Mouse (Mus musculus): ENCODE measurements around the gene Arid2.
"Not testable (repeated sequence)": the region's sequence is repeated elsewhere in the genome, so short reads cannot be mapped to it uniquely, and the experiment has no call there.

Arid2 gene

DNA sequence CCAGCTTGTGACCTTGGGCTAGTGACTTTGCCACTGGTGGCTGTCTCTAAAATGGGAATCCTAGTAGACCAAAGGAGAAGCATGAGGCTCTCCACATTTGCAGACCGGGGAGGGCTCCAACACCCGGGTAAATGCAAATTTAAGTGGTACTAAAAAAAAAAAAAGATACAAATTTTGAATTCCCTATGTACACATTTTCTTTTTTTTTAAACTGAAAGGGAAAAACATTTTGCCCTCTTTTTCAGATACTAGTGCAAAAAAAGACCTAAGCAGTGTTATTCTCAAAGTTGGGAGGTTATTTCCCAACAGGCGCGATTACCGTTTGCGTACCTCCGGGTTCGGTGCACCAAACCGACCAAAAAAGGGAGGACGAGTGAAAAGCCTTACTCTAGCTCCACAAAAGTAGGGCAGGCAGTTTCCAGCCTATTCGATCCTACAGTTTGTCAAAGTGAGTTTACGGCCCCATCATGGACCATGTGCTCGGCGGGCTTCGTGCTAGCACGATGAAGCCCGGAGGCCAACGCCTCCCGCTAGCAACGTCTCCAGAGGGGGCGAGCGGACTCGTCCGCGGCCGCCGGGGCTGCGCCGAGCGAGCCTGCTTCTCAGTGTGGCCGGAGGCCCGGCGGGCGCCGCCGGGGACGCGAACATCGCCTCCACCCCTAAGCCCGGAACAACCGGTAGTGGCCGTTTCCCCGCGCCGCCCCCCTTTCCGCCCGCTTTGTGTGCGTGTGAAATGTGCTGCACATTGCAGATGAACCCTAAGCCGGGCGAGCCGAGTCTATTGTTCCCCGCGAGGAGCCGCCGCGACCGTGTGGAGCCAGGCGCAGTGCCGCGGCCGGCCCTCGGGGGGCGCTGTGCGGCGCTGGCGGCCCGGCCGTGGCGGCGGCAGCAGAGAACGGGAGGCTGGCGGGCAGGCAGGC, 1.0 kb upstream of the Arid2 start:
- peak; percentile 85 to 88 for DNase-seq (ENCODE audit: low spot score in 2 of 2)

DNA sequence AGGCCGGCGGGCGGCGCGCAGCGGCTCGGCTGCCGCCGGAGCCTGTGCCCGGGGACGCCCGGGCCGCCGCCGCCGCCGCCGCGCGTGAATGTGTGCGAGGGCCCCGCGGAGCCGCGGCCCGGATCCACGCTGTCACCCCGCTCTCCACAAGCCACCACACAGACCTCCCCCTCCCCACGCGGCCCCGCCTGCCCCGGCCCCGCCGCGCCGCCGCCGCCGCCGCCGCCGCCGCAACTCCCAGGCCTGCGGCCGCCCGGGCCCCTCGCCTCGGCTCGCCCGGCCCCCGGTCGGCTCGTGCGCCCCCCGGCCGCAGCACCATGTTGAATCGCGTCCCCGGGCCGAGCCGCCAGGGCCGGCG, 404 bp upstream of the Arid2 start:
- no peak for DNase-seq (ENCODE audit: low spot score in 2 of 2)

GRCm38 (mm10) chr15:96287976-96288835, 888 bp downstream of the Arid2 start:
- peak; percentile 27 to 49 for DNase-seq (ENCODE audit: low spot score in 2 of 2)

DNA sequence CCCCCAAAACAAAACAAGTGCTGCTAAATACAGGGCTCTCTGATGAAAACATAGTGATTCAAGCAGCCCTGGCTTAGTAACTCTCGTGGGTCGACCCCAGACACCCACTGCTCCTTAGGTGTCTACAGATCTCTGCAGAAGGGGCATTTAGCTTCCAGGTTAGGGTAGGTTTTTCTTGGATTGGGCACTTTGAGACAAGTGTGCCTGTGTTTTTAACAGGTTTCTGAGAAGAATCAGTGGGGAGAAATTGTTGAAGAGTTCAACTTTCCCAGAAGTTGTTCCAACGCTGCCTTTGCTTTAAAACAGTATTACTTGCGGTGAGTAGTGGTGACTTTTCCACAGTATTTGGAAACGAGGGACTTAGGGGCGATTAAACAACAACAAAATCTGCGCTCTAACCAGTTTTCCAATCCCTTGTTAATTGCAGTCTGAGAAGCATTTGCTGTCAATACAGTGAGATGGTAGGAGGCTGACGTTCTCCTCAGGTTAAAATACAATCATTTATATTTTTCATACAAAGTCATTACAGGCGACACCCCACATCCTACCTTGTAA, 1.6 kb downstream of the Arid2 start:
- DNase-seq (ENCODE audit: low spot score in 2 of 2), result no peak

- no peak for DNase-seq (ENCODE audit: low spot score in 2 of 2)
Observed at GRCm38 (mm10) chr15:96290001-96290400, 2.7 kb downstream of the Arid2 start.

DNA sequence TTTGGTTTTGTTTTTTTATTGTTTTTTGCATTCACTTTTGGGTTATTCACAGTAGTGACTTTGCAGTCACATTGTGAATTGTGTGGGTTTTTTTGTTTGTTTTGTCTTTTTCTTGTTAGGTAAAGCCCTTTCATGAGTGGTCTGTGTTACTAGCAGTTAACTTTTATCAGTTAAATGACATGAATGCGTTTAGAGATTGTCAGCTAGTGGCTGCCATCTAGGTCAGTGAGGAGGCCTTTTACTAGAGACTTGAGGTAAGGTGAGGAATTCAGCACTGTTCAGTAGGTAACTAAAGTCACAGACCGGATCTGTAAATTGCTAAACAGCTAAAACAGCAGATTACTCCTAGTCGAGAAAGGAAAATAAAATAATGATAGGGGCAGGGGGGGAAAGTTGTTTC, 6.1 kb downstream of the Arid2 start:
- DNase-seq (ENCODE audit: low spot score in 2 of 2), result no peak

GRCm38 (mm10) chr15:96297078-96297590, 9.8 kb downstream of the Arid2 start:
- no peak for DNase-seq (ENCODE audit: low spot score in 2 of 2)

GRCm38 (mm10) chr15:96297623-96298188, 10.4 kb downstream of the Arid2 start:
- DNase-seq (ENCODE audit: low spot score in 2 of 2), result no peak

GRCm38 (mm10) chr15:96309310-96309709, 22.0 kb downstream of the Arid2 start:
- no peak for DNase-seq (ENCODE audit: low spot score in 2 of 2)

GRCm38 (mm10) chr15:96312902-96313301, 25.6 kb downstream of the Arid2 start:
- no peak for DNase-seq (ENCODE audit: low spot score in 2 of 2)

GRCm38 (mm10) chr15:96315664-96316063, 28.3 kb downstream of the Arid2 start:
- no peak for DNase-seq (ENCODE audit: low spot score in 2 of 2)

- no peak for DNase-seq (ENCODE audit: low spot score in 2 of 2)
Observed at GRCm38 (mm10) chr15:96319335-96319734, 32.0 kb downstream of the Arid2 start.

DNA sequence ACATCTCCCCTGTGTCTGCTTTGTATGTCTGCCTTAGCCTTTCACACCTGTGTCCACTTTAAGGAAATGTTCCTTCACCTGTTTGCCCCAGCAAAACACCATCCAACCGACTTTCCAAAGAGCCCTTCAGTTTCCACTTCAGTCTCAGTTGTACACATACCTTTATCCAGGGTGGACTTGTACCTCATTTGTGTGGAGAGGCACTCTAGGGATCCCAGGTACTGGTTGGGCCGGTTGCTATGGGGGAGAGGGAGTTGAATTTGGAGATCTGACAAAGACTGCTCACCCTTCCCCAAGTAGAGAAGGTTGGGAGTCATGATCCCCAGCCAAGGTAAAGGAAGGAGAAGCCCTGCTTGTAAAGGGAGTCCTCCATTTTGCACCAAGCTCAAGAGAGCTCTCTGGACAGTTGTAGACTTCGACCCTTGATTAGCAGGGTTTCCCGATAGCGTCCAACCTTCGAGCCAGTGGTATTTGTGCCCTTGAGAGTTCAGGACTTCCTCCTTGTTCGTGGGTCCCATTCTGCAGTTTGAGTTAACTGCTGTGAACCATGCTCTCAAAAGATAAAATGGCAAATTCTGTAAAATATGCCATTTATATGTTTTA, 38.5 kb downstream of the Arid2 start:
- DNase-seq (ENCODE audit: low spot score in 2 of 2), result no peak

GRCm38 (mm10) chr15:96328722-96329121, 41.4 kb downstream of the Arid2 start:
- DNase-seq (ENCODE audit: low spot score in 2 of 2), result not testable (repeated sequence)

DNA sequence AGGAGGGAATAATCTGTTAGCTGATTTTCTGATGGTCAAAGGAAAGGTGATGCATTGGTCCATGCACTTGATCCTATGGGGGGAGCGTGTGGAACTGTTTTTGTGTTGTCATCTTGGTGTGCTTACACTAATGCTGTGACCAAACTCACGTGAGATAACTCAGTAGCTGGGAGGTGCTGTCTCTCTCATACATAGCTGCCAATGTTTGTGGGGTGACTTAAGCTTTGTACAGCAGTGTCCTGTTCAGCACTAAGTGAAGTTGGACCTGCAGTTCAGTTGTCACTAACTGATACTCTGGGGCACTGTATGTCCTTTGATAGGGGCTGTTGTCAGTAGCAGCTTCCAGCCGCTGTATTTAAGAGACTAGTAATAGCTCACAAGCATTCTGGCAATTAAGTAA, 43.2 kb downstream of the Arid2 start:
- DNase-seq (ENCODE audit: low spot score in 2 of 2), result no peak

- no peak for DNase-seq (ENCODE audit: low spot score in 2 of 2)
Observed at GRCm38 (mm10) chr15:96332468-96333213, 45.3 kb downstream of the Arid2 start.

- no peak for DNase-seq (ENCODE audit: low spot score in 2 of 2)
Observed at GRCm38 (mm10) chr15:96333350-96333749, 46.0 kb downstream of the Arid2 start.

DNA sequence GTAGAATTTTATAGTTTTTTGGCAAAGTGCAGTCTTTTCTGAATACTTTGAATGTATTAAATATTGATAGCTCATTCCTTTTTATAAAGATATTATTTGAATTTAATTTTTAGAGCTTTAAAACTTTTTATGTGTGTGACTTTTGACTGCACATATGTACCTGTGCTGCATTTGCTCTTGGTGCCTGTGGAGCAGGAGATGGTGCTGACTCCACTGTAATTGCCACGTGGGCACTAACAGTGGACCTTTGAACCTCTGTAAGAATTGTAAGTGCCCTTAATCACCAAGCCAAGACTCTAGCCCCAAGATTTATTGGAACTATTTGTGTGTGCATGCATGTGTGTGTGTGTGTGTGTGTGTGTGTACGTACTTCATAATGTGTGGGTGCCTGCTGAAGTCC, 53.6 kb downstream of the Arid2 start:
- DNase-seq (ENCODE audit: low spot score in 2 of 2), result no peak

- no peak for DNase-seq (ENCODE audit: low spot score in 2 of 2)
Observed at GRCm38 (mm10) chr15:96342097-96342496, 54.8 kb downstream of the Arid2 start.

DNA sequence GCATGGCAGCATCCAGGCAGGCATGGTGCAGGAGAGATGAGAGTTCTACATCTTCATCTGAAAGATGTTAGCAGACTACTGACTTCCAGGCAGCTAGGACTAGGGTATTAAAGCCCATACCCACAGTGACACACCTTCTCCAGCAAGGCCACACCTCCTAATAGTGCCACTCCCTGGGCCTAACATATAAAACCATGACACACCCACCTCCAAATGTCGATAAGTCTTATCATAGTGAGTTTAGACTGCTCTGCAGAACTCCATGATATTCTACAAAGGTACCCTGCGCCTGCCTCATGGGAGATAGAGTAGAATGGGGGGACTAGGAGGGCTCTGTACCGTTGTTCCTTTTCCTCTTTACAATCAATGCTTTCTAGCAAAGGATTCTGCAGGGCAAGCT, 55.6 kb downstream of the Arid2 start:
- no peak for DNase-seq (ENCODE audit: low spot score in 2 of 2)
